Mouse (Mus musculus) natural killer cell, adult 2 months (primary cell): ENCODE results near the gene BC048403.
"Not testable (repeated sequence)": the region's sequence is repeated elsewhere in the genome, so short reads cannot be mapped to it uniquely, and the experiment has no call there.

Experiments
- DNase-seq, 2 experiments: peaks; one replicate each; pipeline ENCODE4 v3.0.0; 2022; ENCODE audit warnings: low spot score in 2 of 2

The BC048403 gene

GRCm38 (mm10) chr10:121756677-121757076, 16.9 kb downstream of the BC048403 start:
- no peak for DNase-seq

- no peak for DNase-seq
These were observed 19.4 kb downstream of the BC048403 start for GRCm38 (mm10) chr10:121759095-121759494.

GRCm38 (mm10) chr10:121762141-121762540, 22.4 kb downstream of the BC048403 start:
- no peak for DNase-seq

GRCm38 (mm10) chr10:121763191-121763590, 23.5 kb downstream of the BC048403 start:
- no peak for DNase-seq

- no peak for DNase-seq
These were observed 24.9 kb downstream of the BC048403 start for GRCm38 (mm10) chr10:121764469-121765173.

GRCm38 (mm10) chr10:121765174-121766057, 25.7 kb downstream of the BC048403 start:
- no peak for DNase-seq

- not testable (repeated sequence) for DNase-seq
These were observed 27.6 kb downstream of the BC048403 start for GRCm38 (mm10) chr10:121767295-121767694.

- DNase-seq, result no peak
These were observed 30.0 kb downstream of the BC048403 start for GRCm38 (mm10) chr10:121769711-121770110.

- DNase-seq, result peak in 1 of 2 experiments; percentile 13
These were observed 31.2 kb downstream of the BC048403 start for GRCm38 (mm10) chr10:121770624-121771577.

- DNase-seq, result no peak
These were observed 34.1 kb downstream of the BC048403 start for GRCm38 (mm10) chr10:121773813-121774212.

- no peak for DNase-seq
These were observed 36.3 kb downstream of the BC048403 start for GRCm38 (mm10) chr10:121775990-121776389.

GRCm38 (mm10) chr10:121781159-121781558, 41.4 kb downstream of the BC048403 start:
- peak in 1 of 2 experiments; percentile 3 for DNase-seq

- DNase-seq, result no peak
These were observed 48.8 kb downstream of the BC048403 start for GRCm38 (mm10) chr10:121788536-121788935.

- DNase-seq, result no peak
These were observed 50.3 kb downstream of the BC048403 start for GRCm38 (mm10) chr10:121790078-121790477.

- DNase-seq, result no peak
These were observed 52.9 kb downstream of the BC048403 start for GRCm38 (mm10) chr10:121792661-121793060.

- DNase-seq, result no peak
These were observed 54.7 kb downstream of the BC048403 start for GRCm38 (mm10) chr10:121794486-121794885.

GRCm38 (mm10) chr10:121796027-121796802, 56.5 kb downstream of the BC048403 start:
- DNase-seq, result peak; percentile 13 to 44

GRCm38 (mm10) chr10:121800041-121800440, 60.3 kb downstream of the BC048403 start:
- no peak for DNase-seq
